Mouse (Mus musculus): ENCODE results near the gene Bicc1. TPM values are rescaled to one million over a fixed set of nuclear protein-coding genes. Genes with fewer than 3 reads are reported as not detected.

Bicc1 gene
- total RNA-seq, 1 experiment = 1.8 TPM

DNA sequence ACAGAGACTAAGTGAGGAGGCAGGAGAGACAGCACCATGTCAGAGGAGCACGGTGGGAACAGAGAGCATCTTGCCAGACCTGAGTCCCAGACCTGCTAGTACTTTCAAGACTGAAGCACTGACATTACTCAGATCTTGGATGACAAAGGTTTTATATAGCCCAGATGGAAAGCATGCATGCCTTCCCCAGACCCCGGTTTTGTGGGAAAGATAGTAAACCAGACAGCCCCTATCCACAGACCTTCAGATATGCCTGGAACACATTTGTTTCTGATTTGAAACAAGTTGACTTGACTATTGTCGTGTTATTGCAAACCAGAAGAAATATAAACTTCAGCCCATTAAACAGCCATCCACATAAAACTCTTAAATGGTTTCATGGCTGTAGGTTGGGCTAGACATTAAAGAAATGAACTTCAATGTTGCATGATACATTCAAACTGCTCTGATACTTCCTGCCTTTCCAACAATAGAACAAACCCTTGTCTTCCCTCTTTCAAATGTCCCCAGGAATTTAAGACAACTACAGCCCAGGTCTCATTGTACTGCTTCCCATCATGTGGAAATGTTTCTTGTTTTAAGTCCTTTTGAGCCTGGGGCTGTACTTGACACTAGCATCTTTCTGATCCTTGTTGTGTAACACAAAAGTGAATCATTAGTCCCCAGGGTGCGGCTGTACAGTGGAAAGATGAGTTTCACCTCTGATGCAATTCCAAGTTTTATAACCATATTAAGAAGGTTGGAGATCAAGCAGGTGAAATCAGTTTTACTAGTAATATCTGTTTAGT, 72.7 kb downstream of the Bicc1 start:
- Histone ChIP-seq H3K4me3 (ENCODE audit: insufficient read depth in 1 of 2, low read depth in 1 of 2, low read length in 2 of 2, poor library complexity in 1 of 2, severe bottlenecking in 1 of 2) (no peak overlapping the region), H3K9me3 (ENCODE audit: control insufficient read depth, insufficient read depth, low read depth, low read length) (no peaks in the 10 kb centered on the region), H3K9ac (ENCODE audit: insufficient read depth, low read depth, low read length, poor library complexity, severe bottlenecking) (no peak overlapping the region), H3K27ac (ENCODE audit: insufficient read depth, low read depth, low read length, poor library complexity, severe bottlenecking) (no peak overlapping the region), H3K4me1 (ENCODE audit: control insufficient read depth in 2 of 2, insufficient read depth in 2 of 2, low read length in 2 of 2, poor library complexity in 1 of 2) (no peaks in the 10 kb centered on the region), H3K36me3 (ENCODE audit: control insufficient read depth, insufficient read depth, low read length, poor library complexity, severe bottlenecking) (no peaks in the 10 kb centered on the region)
- DNase-seq (ENCODE audit: low read depth, low spot score) = no peak
- TF ChIP-seq ZC3H11A (IDR thresholded peaks at IDR 0.05; ENCODE audit: borderline replicate concordance, low read depth, low read length) = no peak
- no peak for TF ChIP-seq CHD2 (IDR thresholded peaks at IDR 0.05; ENCODE audit: low read depth, low read length)
- TF ChIP-seq MAFK (IDR thresholded peaks at IDR 0.05; ENCODE audit: insufficient read depth, low read depth, low read length) = no peak
- TF ChIP-seq ZNF384 (IDR thresholded peaks at IDR 0.05; ENCODE audit: low read depth, low read length) = no peak
- TF ChIP-seq HCFC1 (IDR thresholded peaks at IDR 0.05; ENCODE audit: borderline replicate concordance, insufficient read depth, low read length) = no peak
- in situ Hi-C loops (cut with MboI; ENCODE audit: low sequenced_read_pairs in 2 of 2, unreplicated experiment in 2 of 2) = no loop called here

DNA sequence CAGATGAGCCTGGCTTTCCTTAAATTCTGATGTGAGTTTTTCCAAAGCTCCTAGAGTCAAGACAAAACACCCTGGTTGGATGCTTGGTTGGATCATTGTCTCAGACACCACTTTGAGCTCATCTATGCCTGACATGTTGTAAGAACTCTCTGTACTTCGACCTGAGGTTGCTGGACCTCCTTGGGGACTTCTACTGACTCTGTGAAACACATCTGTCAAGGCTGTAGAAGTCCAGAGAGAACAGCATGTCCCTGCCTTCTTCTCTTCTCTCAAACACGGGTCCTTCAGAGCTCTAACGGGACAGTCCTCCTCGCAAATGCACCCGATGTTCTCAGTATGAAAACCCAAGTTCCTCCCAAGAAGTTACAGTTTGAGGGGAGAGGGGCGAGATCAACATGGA, 76.5 kb downstream of the Bicc1 start:
- in situ Hi-C loops (cut with MboI; ENCODE audit: low sequenced_read_pairs in 2 of 2, unreplicated experiment in 2 of 2) = no loop called here
- H3K27ac ChIP-seq (ENCODE audit: insufficient read depth, low read depth, low read length, poor library complexity, severe bottlenecking) = no peak overlapping the region
- DNase-seq (ENCODE audit: low read depth, low spot score) = no peak
- TF ChIP-seq ZNF384 (IDR thresholded peaks at IDR 0.05; ENCODE audit: low read depth, low read length) = no peak
- TF ChIP-seq CHD2 (IDR thresholded peaks at IDR 0.05; ENCODE audit: low read depth, low read length) = no peak
- no peak for TF ChIP-seq HCFC1 (IDR thresholded peaks at IDR 0.05; ENCODE audit: borderline replicate concordance, insufficient read depth, low read length)
- no peak for TF ChIP-seq MAFK (IDR thresholded peaks at IDR 0.05; ENCODE audit: insufficient read depth, low read depth, low read length)
- no peak for TF ChIP-seq ZC3H11A (IDR thresholded peaks at IDR 0.05; ENCODE audit: borderline replicate concordance, low read depth, low read length)
- no peaks in the 10 kb centered on the region for H3K9me3 ChIP-seq (ENCODE audit: control insufficient read depth, insufficient read depth, low read depth, low read length)
- H3K4me1 ChIP-seq (ENCODE audit: control insufficient read depth in 2 of 2, insufficient read depth in 2 of 2, low read length in 2 of 2, poor library complexity in 1 of 2) = no peaks in the 10 kb centered on the region
- no peak overlapping the region for H3K9ac ChIP-seq (ENCODE audit: insufficient read depth, low read depth, low read length, poor library complexity, severe bottlenecking)
- no peaks in the 10 kb centered on the region for H3K36me3 ChIP-seq (ENCODE audit: control insufficient read depth, insufficient read depth, low read length, poor library complexity, severe bottlenecking)
- no peak overlapping the region for H3K4me3 ChIP-seq (ENCODE audit: insufficient read depth in 1 of 2, low read depth in 1 of 2, low read length in 2 of 2, poor library complexity in 1 of 2, severe bottlenecking in 1 of 2)

DNA sequence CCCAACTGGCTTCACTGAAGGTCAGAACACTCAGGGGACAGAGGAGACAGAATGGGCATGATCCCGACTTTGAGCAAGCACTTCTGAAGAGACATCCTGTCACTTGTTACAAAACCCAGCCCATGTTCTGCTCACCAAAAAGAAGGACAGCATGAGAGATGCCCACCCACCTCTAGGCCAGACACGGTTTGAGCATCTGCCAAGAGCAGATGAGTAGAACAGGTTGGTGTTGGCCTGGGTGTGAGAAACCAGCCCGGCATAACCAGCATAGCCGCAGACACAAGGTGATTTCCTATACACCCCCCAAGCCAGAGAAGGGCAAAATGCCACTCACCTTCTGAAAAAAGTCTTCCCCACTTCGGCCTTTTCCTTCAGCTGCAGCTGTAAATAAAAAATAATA, 80.6 kb downstream of the Bicc1 start:
- Histone ChIP-seq H3K4me1 (ENCODE audit: control insufficient read depth in 2 of 2, insufficient read depth in 2 of 2, low read length in 2 of 2, poor library complexity in 1 of 2) (no peaks in the 10 kb centered on the region), H3K27ac (ENCODE audit: insufficient read depth, low read depth, low read length, poor library complexity, severe bottlenecking) (no peak overlapping the region)

DNA sequence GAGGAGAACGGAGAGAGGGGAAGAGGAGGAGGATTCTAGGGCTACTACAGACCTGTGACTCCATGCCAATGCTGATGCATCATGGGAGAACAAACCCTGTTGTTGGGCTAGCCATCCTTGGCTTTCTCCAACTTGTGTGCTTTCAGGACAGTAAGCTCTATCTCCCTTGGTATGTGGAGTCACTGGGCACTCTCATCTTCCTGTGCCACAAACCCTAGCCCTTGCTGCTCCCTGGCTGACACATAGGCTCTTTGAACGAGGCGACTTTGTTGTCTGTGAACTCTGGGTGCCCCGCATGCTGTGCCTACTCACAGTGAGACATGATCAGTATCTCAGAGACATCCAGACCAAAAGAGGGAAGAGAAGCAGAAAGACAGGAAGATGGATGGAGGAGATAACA, 94.5 kb downstream of the Bicc1 start:
- H3K27ac ChIP-seq (ENCODE audit: insufficient read depth, low read depth, low read length, poor library complexity, severe bottlenecking) = no peak overlapping the region
- no peaks in the 10 kb centered on the region for H3K9me3 ChIP-seq (ENCODE audit: control insufficient read depth, insufficient read depth, low read depth, low read length)
- no peak overlapping the region for H3K4me3 ChIP-seq (ENCODE audit: insufficient read depth in 1 of 2, low read depth in 1 of 2, low read length in 2 of 2, poor library complexity in 1 of 2, severe bottlenecking in 1 of 2)
- in situ Hi-C loops (cut with MboI; ENCODE audit: low sequenced_read_pairs in 2 of 2, unreplicated experiment in 2 of 2) = no loop called here
- no peaks in the 10 kb centered on the region for H3K36me3 ChIP-seq (ENCODE audit: control insufficient read depth, insufficient read depth, low read length, poor library complexity, severe bottlenecking)
- no peak for DNase-seq (ENCODE audit: low read depth, low spot score)
- no peaks in the 10 kb centered on the region for H3K4me1 ChIP-seq (ENCODE audit: control insufficient read depth in 2 of 2, insufficient read depth in 2 of 2, low read length in 2 of 2, poor library complexity in 1 of 2)
- TF ChIP-seq MAFK (IDR thresholded peaks at IDR 0.05; ENCODE audit: insufficient read depth, low read depth, low read length) (no peak), HCFC1 (IDR thresholded peaks at IDR 0.05; ENCODE audit: borderline replicate concordance, insufficient read depth, low read length) (no peak), ZC3H11A (IDR thresholded peaks at IDR 0.05; ENCODE audit: borderline replicate concordance, low read depth, low read length) (no peak), ZNF384 (IDR thresholded peaks at IDR 0.05; ENCODE audit: low read depth, low read length) (no peak)
- H3K9ac ChIP-seq (ENCODE audit: insufficient read depth, low read depth, low read length, poor library complexity, severe bottlenecking) = no peak overlapping the region

More for the DNA sequence above, 80.6 kb downstream of the Bicc1 start:
- Histone ChIP-seq H3K9ac (ENCODE audit: insufficient read depth, low read depth, low read length, poor library complexity, severe bottlenecking) (no peak overlapping the region), H3K9me3 (ENCODE audit: control insufficient read depth, insufficient read depth, low read depth, low read length) (no peaks in the 10 kb centered on the region), H3K36me3 (ENCODE audit: control insufficient read depth, insufficient read depth, low read length, poor library complexity, severe bottlenecking) (no peaks in the 10 kb centered on the region), H3K4me3 (ENCODE audit: insufficient read depth in 1 of 2, low read depth in 1 of 2, low read length in 2 of 2, poor library complexity in 1 of 2, severe bottlenecking in 1 of 2) (no peak overlapping the region)
- in situ Hi-C loops (cut with MboI; ENCODE audit: low sequenced_read_pairs in 2 of 2, unreplicated experiment in 2 of 2) = no loop called here
- DNase-seq (ENCODE audit: low read depth, low spot score) = no peak
- no peak for TF ChIP-seq ZNF384 (IDR thresholded peaks at IDR 0.05; ENCODE audit: low read depth, low read length)
- TF ChIP-seq CHD2 (IDR thresholded peaks at IDR 0.05; ENCODE audit: low read depth, low read length) = no peak

DNA sequence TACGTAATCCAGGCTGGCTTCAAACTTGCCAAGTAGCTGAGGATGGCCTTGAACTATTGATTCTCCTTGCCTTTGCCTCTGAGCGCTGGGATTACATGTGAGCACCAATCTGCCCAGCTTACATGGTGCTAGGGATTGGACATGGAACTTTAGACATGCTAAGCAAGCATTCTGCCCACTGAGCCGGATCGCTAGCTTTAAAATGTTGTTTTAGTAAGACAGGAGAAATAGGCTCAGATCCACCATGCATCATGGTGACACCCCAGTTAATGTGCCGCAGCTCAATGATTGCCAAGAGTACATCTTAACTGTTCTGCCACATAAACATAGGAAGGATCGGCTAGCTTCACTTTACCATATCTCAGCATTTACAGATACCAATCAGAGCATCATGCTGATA, 94.9 kb downstream of the Bicc1 start:
- no peak overlapping the region for H3K27ac ChIP-seq (ENCODE audit: insufficient read depth, low read depth, low read length, poor library complexity, severe bottlenecking)
- TF ChIP-seq CHD2 (IDR thresholded peaks at IDR 0.05; ENCODE audit: low read depth, low read length) = no peak
- TF ChIP-seq MAFK (IDR thresholded peaks at IDR 0.05; ENCODE audit: insufficient read depth, low read depth, low read length) = no peak
- TF ChIP-seq ZC3H11A (IDR thresholded peaks at IDR 0.05; ENCODE audit: borderline replicate concordance, low read depth, low read length) = no peak
- TF ChIP-seq ZNF384 (IDR thresholded peaks at IDR 0.05; ENCODE audit: low read depth, low read length) = no peak
- TF ChIP-seq HCFC1 (IDR thresholded peaks at IDR 0.05; ENCODE audit: borderline replicate concordance, insufficient read depth, low read length) = no peak
- in situ Hi-C loops (cut with MboI; ENCODE audit: low sequenced_read_pairs in 2 of 2, unreplicated experiment in 2 of 2) = no loop called here

More for the DNA sequence above, 94.9 kb downstream of the Bicc1 start:
- H3K36me3 ChIP-seq (ENCODE audit: control insufficient read depth, insufficient read depth, low read length, poor library complexity, severe bottlenecking) = no peaks in the 10 kb centered on the region
- no peak overlapping the region for H3K4me3 ChIP-seq (ENCODE audit: insufficient read depth in 1 of 2, low read depth in 1 of 2, low read length in 2 of 2, poor library complexity in 1 of 2, severe bottlenecking in 1 of 2)
- no peak overlapping the region for H3K9ac ChIP-seq (ENCODE audit: insufficient read depth, low read depth, low read length, poor library complexity, severe bottlenecking)
- H3K9me3 ChIP-seq (ENCODE audit: control insufficient read depth, insufficient read depth, low read depth, low read length) = no peaks in the 10 kb centered on the region
- DNase-seq (ENCODE audit: low read depth, low spot score) = no peak
- no peaks in the 10 kb centered on the region for H3K4me1 ChIP-seq (ENCODE audit: control insufficient read depth in 2 of 2, insufficient read depth in 2 of 2, low read length in 2 of 2, poor library complexity in 1 of 2)

All from ES-E14 (cell line).